Mouse (Mus musculus): ENCODE results near the gene Mpv17l. TPM values are rescaled to one million over a fixed set of nuclear protein-coding genes. Genes with fewer than 3 reads are reported as not detected.

Mpv17l gene
- polyA plus RNA-seq (2017; shearing (Covaris generic)): 0.37 TPM

DNA sequence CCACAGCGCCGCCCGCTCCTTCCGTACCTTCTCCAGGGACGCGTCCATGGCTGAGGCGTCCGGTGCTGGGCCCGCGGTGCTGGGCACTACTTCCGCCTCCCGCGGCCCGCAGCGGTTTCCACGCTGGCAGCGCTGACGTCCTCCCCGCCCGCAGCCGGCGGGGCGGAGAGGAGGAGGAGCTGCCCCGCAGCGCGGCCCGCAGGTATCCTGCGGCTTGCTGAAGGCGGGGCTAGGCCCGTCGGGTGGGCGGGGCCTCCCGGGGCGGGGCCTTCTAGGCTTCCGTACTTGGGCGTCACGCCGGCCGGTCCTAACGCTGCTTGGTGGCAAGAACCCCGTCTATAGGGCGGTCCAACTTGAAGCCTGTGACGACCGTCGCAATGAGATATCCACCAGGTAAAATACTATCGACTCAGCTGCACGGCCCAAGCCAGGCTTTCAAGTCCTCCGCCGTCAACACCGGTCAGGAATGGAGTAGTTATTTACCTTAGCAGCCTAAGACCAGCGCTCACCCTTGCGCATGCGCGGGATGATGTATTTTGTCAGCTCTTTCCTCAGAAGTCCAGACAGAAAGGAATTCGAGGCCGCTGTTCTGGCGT is at the start of gene Mpv17l, which contains the start of gene Pdxdc1:
Mpv17l (plus strand) TSS at position 274 of the 596 bp plus-strand sequence.
Pdxdc1 (minus strand) TSS at position 244 of the 596 bp plus-strand sequence.

DNA sequence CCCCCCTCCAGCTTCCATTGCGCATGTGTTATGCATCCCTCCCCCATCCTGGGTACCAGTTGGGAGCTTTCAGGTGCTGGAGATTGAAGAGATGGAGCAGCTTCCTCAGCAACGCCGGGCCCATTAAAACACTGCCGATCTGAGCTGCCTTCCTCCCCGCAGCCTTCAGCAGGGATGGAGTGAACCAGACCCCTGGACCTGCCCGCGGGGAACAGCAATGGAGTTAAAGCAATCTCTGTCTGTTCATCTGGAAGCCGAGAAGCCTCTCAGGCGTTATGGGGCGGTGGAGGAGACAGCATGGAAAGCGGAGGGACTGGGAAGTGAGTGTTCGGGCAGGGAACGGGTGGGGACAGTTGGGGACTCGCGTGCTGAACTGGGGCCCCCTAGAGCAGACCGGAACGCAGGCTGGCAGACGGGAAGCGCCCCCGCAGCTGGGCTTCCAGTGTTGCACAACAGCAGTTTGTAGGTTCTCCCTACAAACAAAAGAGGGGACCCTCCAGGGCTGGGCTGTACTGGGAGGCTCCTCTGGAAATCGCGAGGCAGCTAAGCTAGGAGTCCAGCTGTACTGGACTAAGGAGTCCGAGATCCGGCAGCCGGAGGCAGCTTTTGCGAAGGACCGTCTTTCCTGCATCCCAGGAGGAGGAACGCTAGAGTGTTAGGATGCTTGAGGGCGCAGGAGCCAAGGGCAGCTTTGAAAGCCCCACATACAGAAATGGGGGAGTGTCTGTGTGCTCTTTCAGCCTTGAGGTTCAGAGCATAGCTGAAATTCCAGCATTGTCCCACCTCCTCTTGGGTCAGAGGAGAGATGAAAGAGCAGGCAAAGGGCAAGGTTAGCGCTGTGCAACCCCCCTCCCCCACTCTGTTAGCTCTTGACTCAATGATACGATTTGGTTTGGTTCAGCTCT is 83.9 kb downstream of the Mpv17l start, which contains the start of the genes 2900011O08Rik and Ifitm7:
2900011O08Rik (plus strand) TSS at position 31 of the 905 bp plus-strand sequence.
Ifitm7 (minus strand) TSS at position 315 of the 905 bp plus-strand sequence.

Other genes starting within 250 kb of the Mpv17l start
- gene Parn, start 235.0 kb upstream of the Mpv17l start, polyA plus RNA-seq (2017; shearing (Covaris generic)): 48.7 TPM
- gene Bfar, start 231.3 kb upstream of the Mpv17l start, polyA plus RNA-seq (2017; shearing (Covaris generic)): 51.7 TPM
- 33.9 TPM for gene 3110001I22Rik, start 231.2 kb upstream of the Mpv17l start, polyA plus RNA-seq (2017; shearing (Covaris generic))
- 0.32 TPM for gene Pla2g10, start 172.2 kb upstream of the Mpv17l start, polyA plus RNA-seq (2017; shearing (Covaris generic))
- gene Rrn3, start 122.5 kb upstream of the Mpv17l start, polyA plus RNA-seq (2017; shearing (Covaris generic)): 57.4 TPM
- 146 TPM for gene Ntan1, start 84.3 kb upstream of the Mpv17l start, polyA plus RNA-seq (2017; shearing (Covaris generic))
- gene Pdxdc1, start within 50 bp of the Mpv17l start, polyA plus RNA-seq (2017; shearing (Covaris generic)): 57.9 TPM
- not detected for gene 2900011O08Rik, start 83.4 kb downstream of the Mpv17l start, polyA plus RNA-seq (2017; shearing (Covaris generic))
- not detected for gene Ifitm7, start 83.7 kb downstream of the Mpv17l start, polyA plus RNA-seq (2017; shearing (Covaris generic))

All from naive thymus-derived CD4-positive, alpha-beta T cell, adult 5 months (primary cell).